Mouse (Mus musculus): ENCODE measurements around the gene Gm45711. TPM values are rescaled to one million over a fixed set of nuclear protein-coding genes. Genes with fewer than 3 reads are reported as not detected.

Gene Gm45711
- polyA plus RNA-seq, 1 experiment from 2014 or later: not detected

- no peak for DNase-seq (ENCODE audit: low spot score)
- WGBS: 96% methylated on average over 4 of the region's 4 CpGs
- H3K36me3 ChIP-seq (replicated peaks; ENCODE audit: control insufficient read depth, insufficient read depth, low read depth, low read length): peaks cover 6% of the 10 kb centered on the region
Observed at GRCm38 (mm10) chr8:104232039-104232438, 77.8 kb downstream of the Gm45711 start.

More at GRCm38 (mm10) chr8:104232039-104232438, 77.8 kb downstream of the Gm45711 start:
- H3K4me2 ChIP-seq (ENCODE audit: low read depth, low read length): no peak overlapping the region
- no peaks in the 10 kb centered on the region for H3K9me3 ChIP-seq (replicated peaks; ENCODE audit: control insufficient read depth, low read length)
- no peak overlapping the region for H3K9ac ChIP-seq (replicated peaks; ENCODE audit: low read length)
- H3K4me3 ChIP-seq (ENCODE audit: low read depth, low read length): no peak overlapping the region
- no peak for ATAC-seq (replicated peaks; ENCODE audit: insufficient number of reproducible peaks, low FRiP score, low TSS enrichment, low read depth)
- H3K27me3 ChIP-seq (ENCODE audit: control insufficient read depth, insufficient read depth, low read length): no peaks in the 10 kb centered on the region
- no peaks in the 10 kb centered on the region for H3K4me1 ChIP-seq (ENCODE audit: control insufficient read depth, insufficient read depth, low read length)
- no peak overlapping the region for H3K27ac ChIP-seq (replicated peaks; ENCODE audit: low read depth, low read length)

Other genes with a start within 250 kb of the Gm45711 start
- 19.7 and 22.9 TPM in 2 replicates for gene Cdh5, start 208.5 kb downstream of the Gm45711 start, polyA plus RNA-seq (2014; fragmentation: Nextera tagmentation; extraction: Ambion mirVana)
- 0.62 and 0.81 TPM in 2 replicates for gene Bean1, start 139.6 kb downstream of the Gm45711 start, polyA plus RNA-seq (2014; fragmentation: Nextera tagmentation; extraction: Ambion mirVana)
- gene Tk2, start 61.5 kb downstream of the Gm45711 start, polyA plus RNA-seq (2014; fragmentation: Nextera tagmentation; extraction: Ambion mirVana): 23.9 and 26.1 TPM in 2 replicates
- gene Cklf, start 59.2 kb downstream of the Gm45711 start, polyA plus RNA-seq (2014; fragmentation: Nextera tagmentation; extraction: Ambion mirVana): 34.7 and 36.3 TPM in 2 replicates
- gene Cmtm2a, start 16.9 kb downstream of the Gm45711 start, polyA plus RNA-seq (2014; fragmentation: Nextera tagmentation; extraction: Ambion mirVana): not detected in 2 replicates
- not detected in 2 replicates for gene Cmtm1, start 64 bp upstream of the Gm45711 start, polyA plus RNA-seq (2014; fragmentation: Nextera tagmentation; extraction: Ambion mirVana)
- gene Gm11020, start 11.5 kb upstream of the Gm45711 start, polyA plus RNA-seq (2014; fragmentation: Nextera tagmentation; extraction: Ambion mirVana): not detected in 2 replicates
- not detected in 2 replicates for gene Cmtm2b, start 12.1 kb upstream of the Gm45711 start, polyA plus RNA-seq (2014; fragmentation: Nextera tagmentation; extraction: Ambion mirVana)
- gene Cmtm3, start 29.3 kb upstream of the Gm45711 start, polyA plus RNA-seq (2014; fragmentation: Nextera tagmentation; extraction: Ambion mirVana): 131 and 139 TPM in 2 replicates
- 3.3 and 3.8 TPM in 2 replicates for gene Cmtm4, start 85.7 kb upstream of the Gm45711 start, polyA plus RNA-seq (2014; fragmentation: Nextera tagmentation; extraction: Ambion mirVana)
- gene Dync1li2, start 133.0 kb upstream of the Gm45711 start, polyA plus RNA-seq (2014; fragmentation: Nextera tagmentation; extraction: Ambion mirVana): 63.1 and 66.6 TPM in 2 replicates
- gene Terb1, start 199.8 kb upstream of the Gm45711 start, polyA plus RNA-seq (2014; fragmentation: Nextera tagmentation; extraction: Ambion mirVana): 0.35 and 0.39 TPM in 2 replicates
- gene Nae1, start 224.6 kb upstream of the Gm45711 start, polyA plus RNA-seq (2014; fragmentation: Nextera tagmentation; extraction: Ambion mirVana): 133 and 163 TPM in 2 replicates
- gene Car7, start 224.6 kb upstream of the Gm45711 start, polyA plus RNA-seq (2014; fragmentation: Nextera tagmentation; extraction: Ambion mirVana): 0.64 and 1.5 TPM in 2 replicates